Mouse (Mus musculus): ENCODE measurements around the gene Cinp. TPM values are rescaled to one million over a fixed set of nuclear protein-coding genes. Genes with fewer than 3 reads are reported as not detected.

Gene Cinp
- polyA plus RNA-seq, 1 experiment from 2014 or later = 31.0 TPM

DNA sequence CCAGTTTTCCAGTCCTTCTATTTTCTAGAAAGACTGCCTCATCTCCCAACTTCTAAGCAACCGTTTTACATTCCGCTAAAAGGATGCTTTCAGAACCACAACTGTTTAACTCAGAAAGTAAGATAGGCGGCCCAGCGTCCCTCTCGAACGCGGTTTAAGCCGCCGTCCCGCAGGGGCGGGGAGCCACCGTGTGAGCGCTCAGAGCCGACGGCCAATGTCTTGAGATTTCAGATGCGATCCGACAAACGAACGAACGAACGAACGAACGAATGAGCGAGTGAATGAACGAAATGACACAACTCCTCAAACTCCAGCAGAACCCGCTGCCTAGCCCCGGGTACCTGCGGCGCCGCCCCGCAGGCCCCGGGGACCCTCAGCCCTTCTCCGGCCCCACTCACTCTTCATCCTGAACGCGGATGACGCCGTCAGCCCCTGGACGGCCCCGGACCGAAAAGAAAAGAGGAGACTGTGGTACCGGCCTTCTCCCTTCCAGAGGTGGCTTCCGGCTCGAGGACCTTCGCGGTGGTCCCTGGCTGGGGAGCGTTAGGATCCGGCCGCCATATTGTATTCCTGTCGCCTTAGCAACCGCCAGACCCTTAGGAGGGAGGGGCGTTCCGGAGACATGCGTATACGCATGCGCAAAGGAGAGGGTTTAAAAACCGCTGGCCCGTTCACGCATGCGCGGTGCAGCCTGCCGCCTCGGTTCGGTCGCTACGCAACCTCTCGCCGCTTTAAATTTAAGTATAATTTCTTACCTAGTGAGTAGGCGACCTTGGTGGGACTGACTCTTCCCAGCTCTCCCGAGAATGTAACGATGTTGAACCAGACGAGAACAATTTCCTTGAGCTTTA is 48.4 kb downstream of the Cinp start, which contains the start of gene Mok:
Gene Mok, minus strand, starts transcription at position 592 of the 851 bp plus-strand sequence.
- Histone ChIP-seq H3K9me3 (ENCODE audit: control insufficient read depth) (no peaks in the 10 kb centered on the region), H3K4me2 (replicated peaks; ENCODE audit: low read depth) (peak within 1 kb of the TSS; percentile 85), H3K9ac (ENCODE audit: low read depth, low read length) (peak within 1 kb of the TSS; percentile 23; the same call in 1 of the 2 replicates), H3K27me3 (replicated peaks; ENCODE audit: control insufficient read depth, insufficient read depth, low read length) (no peaks in the 10 kb centered on the region), H3K36me3 (ENCODE audit: control insufficient read depth, insufficient read depth) (no peaks in the 10 kb centered on the region), H3K4me3 (ENCODE audit: low read depth, low read length) (peak within 1 kb of the TSS; percentile 69), H3K27ac (ENCODE audit: low read depth, low read length) (no peak within 1 kb of the TSS), H3K4me1 (replicated peaks; ENCODE audit: control insufficient read depth, insufficient read depth, low read length) (peaks cover 5% of the 10 kb centered on the region; the same call in 1 of the 2 replicates)
- peak; percentile 31; the same call in 1 of the 2 replicates for ATAC-seq
- under 1% methylated on average over 71 of the region's 71 CpGs for WGBS
- no peak for TF ChIP-seq CTCF (IDR thresholded peaks at IDR 0.05; ENCODE audit: low read depth)

GRCm38 (mm10) chr12:110837850-110838249 is 51.1 kb downstream of the Cinp start:
- ATAC-seq = no peak
- no peak for TF ChIP-seq CTCF (IDR thresholded peaks at IDR 0.05; ENCODE audit: low read depth)
- Histone ChIP-seq H3K9me3 (ENCODE audit: control insufficient read depth) (no peaks in the 10 kb centered on the region), H3K4me3 (ENCODE audit: low read depth, low read length) (no peak overlapping the region), H3K27ac (ENCODE audit: low read depth, low read length) (no peak overlapping the region), H3K4me1 (replicated peaks; ENCODE audit: control insufficient read depth, insufficient read depth, low read length) (no peaks in the 10 kb centered on the region), H3K9ac (ENCODE audit: low read depth, low read length) (no peak overlapping the region), H3K27me3 (replicated peaks; ENCODE audit: control insufficient read depth, insufficient read depth, low read length) (no peaks in the 10 kb centered on the region), H3K4me2 (replicated peaks; ENCODE audit: low read depth) (no peak overlapping the region), H3K36me3 (ENCODE audit: control insufficient read depth, insufficient read depth) (no peaks in the 10 kb centered on the region)
- 90% methylated on average over 8 of the region's 8 CpGs for WGBS

DNA sequence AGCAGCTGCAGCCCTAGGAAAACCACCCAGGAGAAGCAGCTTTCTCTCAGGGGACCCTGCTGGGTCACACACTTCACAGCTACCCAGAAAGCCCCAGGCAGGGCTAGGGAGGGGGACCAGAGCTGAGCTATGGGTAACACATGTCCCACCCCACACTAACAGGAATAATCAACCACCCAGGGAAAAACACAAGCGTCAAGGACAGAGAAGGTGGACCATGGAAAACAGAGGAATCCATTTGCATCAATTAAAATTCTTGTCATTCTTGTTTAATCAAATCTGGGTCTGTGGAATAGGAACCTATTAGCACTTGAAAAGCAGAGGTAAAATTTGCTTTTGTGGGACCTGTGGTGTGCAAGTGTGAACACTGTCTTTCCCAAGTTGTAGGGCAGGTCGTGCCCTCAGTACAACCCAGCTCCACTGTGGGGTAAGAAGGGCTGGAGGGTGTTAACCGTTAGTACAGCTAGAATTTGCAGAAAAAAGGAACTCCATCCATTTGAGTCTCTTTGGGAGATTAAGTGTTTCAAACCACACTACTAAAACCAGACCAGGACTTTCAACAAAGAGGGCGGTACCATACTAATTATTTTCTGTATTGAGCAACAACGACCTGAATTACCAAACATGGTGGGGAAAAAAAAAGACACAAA is 51.6 kb downstream of the Cinp start:
- H3K4me3 ChIP-seq (ENCODE audit: low read depth, low read length) = no peak overlapping the region
- no peak for ATAC-seq
- no peaks in the 10 kb centered on the region for H3K9me3 ChIP-seq (ENCODE audit: control insufficient read depth)
- no peak overlapping the region for H3K4me2 ChIP-seq (replicated peaks; ENCODE audit: low read depth)
- H3K27me3 ChIP-seq (replicated peaks; ENCODE audit: control insufficient read depth, insufficient read depth, low read length) = no peaks in the 10 kb centered on the region
- no peak overlapping the region for H3K27ac ChIP-seq (ENCODE audit: low read depth, low read length)
- WGBS = 50% methylated on average over 5 of the region's 5 CpGs
- H3K4me1 ChIP-seq (replicated peaks; ENCODE audit: control insufficient read depth, insufficient read depth, low read length) = no peaks in the 10 kb centered on the region
- H3K9ac ChIP-seq (ENCODE audit: low read depth, low read length) = no peak overlapping the region
- TF ChIP-seq CTCF (IDR thresholded peaks at IDR 0.05; ENCODE audit: low read depth) = no peak
- no peaks in the 10 kb centered on the region for H3K36me3 ChIP-seq (ENCODE audit: control insufficient read depth, insufficient read depth)

DNA sequence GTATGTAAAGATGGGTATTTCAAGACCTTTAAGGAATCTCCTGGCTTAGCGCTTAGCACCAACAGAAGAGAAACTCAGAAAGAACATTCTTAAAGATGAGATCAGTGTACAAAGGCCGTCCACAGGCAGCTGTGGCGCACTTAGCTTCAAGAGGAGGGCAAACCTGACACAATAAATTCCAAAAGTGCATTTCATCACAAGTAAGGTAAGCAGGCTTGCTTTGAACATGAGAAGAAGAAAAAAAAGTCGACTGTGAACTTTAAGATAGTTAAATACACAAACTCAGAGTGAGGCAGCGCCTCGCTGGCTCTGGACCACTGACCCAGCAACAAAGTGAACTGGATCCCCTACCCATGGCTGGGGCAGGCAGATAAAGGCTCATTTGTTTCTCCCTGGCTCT is 52.2 kb downstream of the Cinp start:
- Histone ChIP-seq H3K36me3 (ENCODE audit: control insufficient read depth, insufficient read depth) (no peaks in the 10 kb centered on the region), H3K9ac (ENCODE audit: low read depth, low read length) (no peak overlapping the region), H3K4me3 (ENCODE audit: low read depth, low read length) (no peak overlapping the region), H3K9me3 (ENCODE audit: control insufficient read depth) (no peaks in the 10 kb centered on the region), H3K27ac (ENCODE audit: low read depth, low read length) (no peak overlapping the region), H3K27me3 (replicated peaks; ENCODE audit: control insufficient read depth, insufficient read depth, low read length) (no peaks in the 10 kb centered on the region), H3K4me1 (replicated peaks; ENCODE audit: control insufficient read depth, insufficient read depth, low read length) (no peaks in the 10 kb centered on the region), H3K4me2 (replicated peaks; ENCODE audit: low read depth) (no peak overlapping the region)
- TF ChIP-seq CTCF (IDR thresholded peaks at IDR 0.05; ENCODE audit: low read depth) = no peak
- ATAC-seq = no peak
- WGBS = 31% methylated on average over 6 of the region's 6 CpGs

GRCm38 (mm10) chr12:110835182-110835581 is 53.8 kb downstream of the Cinp start:
- H3K4me3 ChIP-seq (ENCODE audit: low read depth, low read length) = no peak overlapping the region
- H3K4me2 ChIP-seq (replicated peaks; ENCODE audit: low read depth) = no peak overlapping the region
- no peaks in the 10 kb centered on the region for H3K9me3 ChIP-seq (ENCODE audit: control insufficient read depth)
- H3K27ac ChIP-seq (ENCODE audit: low read depth, low read length) = no peak overlapping the region
- no peak overlapping the region for H3K9ac ChIP-seq (ENCODE audit: low read depth, low read length)
- H3K4me1 ChIP-seq (replicated peaks; ENCODE audit: control insufficient read depth, insufficient read depth, low read length) = no peaks in the 10 kb centered on the region
- WGBS = 99% methylated on average over 3 of the region's 3 CpGs
- H3K36me3 ChIP-seq (ENCODE audit: control insufficient read depth, insufficient read depth) = no peaks in the 10 kb centered on the region
- ATAC-seq = no peak
- no peaks in the 10 kb centered on the region for H3K27me3 ChIP-seq (replicated peaks; ENCODE audit: control insufficient read depth, insufficient read depth, low read length)
- no peak for TF ChIP-seq CTCF (IDR thresholded peaks at IDR 0.05; ENCODE audit: low read depth)

- Histone ChIP-seq H3K36me3 (ENCODE audit: control insufficient read depth, insufficient read depth) (no peaks in the 10 kb centered on the region), H3K4me1 (replicated peaks; ENCODE audit: control insufficient read depth, insufficient read depth, low read length) (no peaks in the 10 kb centered on the region), H3K9me3 (ENCODE audit: control insufficient read depth) (no peaks in the 10 kb centered on the region), H3K27me3 (replicated peaks; ENCODE audit: control insufficient read depth, insufficient read depth, low read length) (no peaks in the 10 kb centered on the region), H3K9ac (ENCODE audit: low read depth, low read length) (no peak overlapping the region), H3K4me2 (replicated peaks; ENCODE audit: low read depth) (no peak overlapping the region), H3K4me3 (ENCODE audit: low read depth, low read length) (no peak overlapping the region), H3K27ac (ENCODE audit: low read depth, low read length) (no peak overlapping the region)
- TF ChIP-seq CTCF (IDR thresholded peaks at IDR 0.05; ENCODE audit: low read depth) = no peak
- 91% methylated on average over 10 of the region's 11 CpGs for WGBS
- ATAC-seq = no peak
Observed at GRCm38 (mm10) chr12:110830293-110831024, 58.5 kb downstream of the Cinp start.

Data from intestine, postnatal 0 days (tissue).